30 mouse cellular contexts compared by ENCODE assay signal in the genomic region with DNA sequence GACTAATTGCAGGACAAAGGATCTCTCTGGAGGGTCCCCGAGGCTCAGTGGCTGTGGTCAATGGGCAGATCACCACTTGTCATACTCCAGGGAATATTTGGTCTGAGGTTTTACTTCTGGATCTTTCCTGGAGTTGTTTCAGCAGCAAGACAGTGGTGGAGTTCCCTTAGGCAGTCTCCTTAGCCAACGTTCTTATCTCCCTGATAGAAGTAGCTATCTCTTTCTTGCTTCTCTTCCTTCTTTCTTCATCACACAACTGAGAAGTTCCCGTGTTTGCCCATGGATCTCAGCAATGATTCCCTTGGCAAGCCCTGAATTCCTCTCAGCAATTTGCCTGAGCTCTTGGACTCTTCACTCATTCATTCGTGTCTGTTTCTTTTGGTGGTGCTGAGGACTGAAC. TPM values are rescaled to one million over a fixed set of nuclear protein-coding genes. Genes with fewer than 3 reads are reported as not detected.
A peak's percentile ranks its signal among the peaks of the same experiment; 100 is the strongest.
DNase-seq lines count a peak whose midpoint lies in the region; ATAC-seq and TF ChIP-seq lines count a peak whose summit lies in the region.
"Had no signal": no experiment of that assay in that cellular context is flagged by ENCODE, and none has a peak within 500 bp of the region (broad histone marks: within the 10 kb centered on the region; RNA-seq: fewer than 3 reads in every experiment).

No protein-coding gene starts in this region.

- H3K27me3 ChIP-seq in liver, adult 2 months (ENCODE audit: control insufficient read depth, insufficient read depth, low read length): no peaks in the 10 kb centered on the region
- no peaks in the 10 kb centered on the region for H3K27me3 ChIP-seq in liver, embryonic 13.5 days
- H3K27me3 ChIP-seq in liver, embryonic 16.5 days (ENCODE audit: control insufficient read depth, insufficient read depth, low read depth, low read length): no peaks in the 10 kb centered on the region
- H3K27me3 ChIP-seq: CH12.LX; embryonic facial prominence, embryonic 12.5 days; embryonic facial prominence, embryonic 15.5 days; heart, embryonic 13.5 days; hindbrain, embryonic 12.5 days; hindbrain, embryonic 15.5 days had no signal

- 0 out of 2 replicates have a peak, but pooled peaks cover 3% of the 10 kb centered on the region for H3K79me2 ChIP-seq in liver, adult 2 months (ENCODE audit: control insufficient read depth, insufficient read depth, low read length)

- TF ChIP-seq POLR2A in liver, adult 2 months (IDR thresholded peaks at IDR 0.05; ENCODE audit: extremely low read depth, insufficient read depth, low read length): no peak

- TF ChIP-seq CTCF in liver, adult 2 months (IDR thresholded peaks at IDR 0.05; ENCODE audit: low read depth, low read length): no peak

- peaks cover 11% of the 10 kb centered on the region for H3K4me1 ChIP-seq in liver, adult 2 months (ENCODE audit: control insufficient read depth, insufficient read depth, low read length)
- peaks cover 53% of the 10 kb centered on the region for H3K4me1 ChIP-seq in liver, embryonic 13.5 days (replicated peaks)
- peaks cover 38% of the 10 kb centered on the region for H3K4me1 ChIP-seq in liver, embryonic 16.5 days (ENCODE audit: control insufficient read depth, low read depth, low read length)
- H3K4me1 ChIP-seq: embryonic facial prominence, embryonic 12.5 days; embryonic facial prominence, embryonic 15.5 days; hindbrain, embryonic 15.5 days had no signal

- no peak for ATAC-seq in liver, embryonic 13.5 days (ENCODE audit: low read depth)
- no peak for ATAC-seq in liver, embryonic 16.5 days (ENCODE audit: low read depth)
- no peak for ATAC-seq in activated CD4-positive, CD25-positive, alpha-beta regulatory T cell, adult 4 months
- ATAC-seq: forebrain, embryonic 14.5 days; forebrain, postnatal 0 days had no signal

- H3K4me3 ChIP-seq in liver, adult 2 months (ENCODE audit: insufficient read depth, low read depth, low read length): no peak overlapping the region
- no peak overlapping the region for H3K4me3 ChIP-seq in liver, embryonic 13.5 days (replicated peaks)
- H3K4me3 ChIP-seq in liver, embryonic 16.5 days (ENCODE audit: low read depth, low read length): no peak overlapping the region
- H3K4me3 ChIP-seq: embryonic facial prominence, embryonic 12.5 days; embryonic facial prominence, embryonic 15.5 days; gastrocnemius, adult 2 months; heart, adult 2 months; heart, embryonic 10.5 days; heart, embryonic 13.5 days; hindbrain, embryonic 12.5 days; hindbrain, embryonic 15.5 days had no signal

- H3K9ac ChIP-seq in liver, adult 2 months (ENCODE audit: low read depth, low read length): no peak overlapping the region
- no peak overlapping the region for H3K9ac ChIP-seq in liver, embryonic 13.5 days
- H3K9ac ChIP-seq in liver, embryonic 16.5 days (ENCODE audit: low read depth, low read length): no peak overlapping the region
- H3K9ac ChIP-seq: embryonic facial prominence, embryonic 12.5 days; embryonic facial prominence, embryonic 15.5 days; forebrain, postnatal 0 days; heart, embryonic 13.5 days; hindbrain, embryonic 12.5 days; hindbrain, embryonic 15.5 days had no signal

- peaks cover 64% of the 10 kb centered on the region for H3K36me3 ChIP-seq in liver, adult 2 months (ENCODE audit: control insufficient read depth, insufficient read depth, low read length)
- peaks cover 56% of the 10 kb centered on the region for H3K36me3 ChIP-seq in liver, embryonic 13.5 days
- H3K36me3 ChIP-seq in liver, embryonic 16.5 days (ENCODE audit: control insufficient read depth, insufficient read depth): peaks cover 24% of the 10 kb centered on the region
- H3K36me3 ChIP-seq: embryonic facial prominence, embryonic 12.5 days; hindbrain, embryonic 12.5 days had no signal

- WGBS in liver, adult 2 months: 49% methylated on average over 4 of the region's 4 CpGs
- 52% methylated on average over 4 of the region's 4 CpGs for WGBS in liver, embryonic 13.5 days (ENCODE audit: insufficient replicate concordance)
- 51% methylated on average over 4 of the region's 4 CpGs for WGBS in liver, embryonic 16.5 days (ENCODE audit: insufficient replicate concordance)

- H3K4me2 ChIP-seq in liver, embryonic 13.5 days: no peak overlapping the region
- H3K4me2 ChIP-seq in liver, embryonic 16.5 days (ENCODE audit: low read depth, low read length): no peak overlapping the region
- H3K4me2 ChIP-seq: embryonic facial prominence, embryonic 12.5 days; embryonic facial prominence, embryonic 15.5 days; heart, embryonic 13.5 days; hindbrain, embryonic 12.5 days; hindbrain, embryonic 15.5 days had no signal

- DNase-seq in liver, adult 2 months (ENCODE audit: extremely low read depth, low read depth, low spot score): no peak
- DNase-seq in liver (no peak), MN1 (ENCODE audit: low spot score) (no peak)
- no peak for DNase-seq in liver, embryonic 13.5 days
- no peak for DNase-seq in cerebellum, adult 9-10 months
- DNase-seq: adrenal gland, postnatal 10 days; adrenal gland, postnatal 36 days; B cell, adult 2 months; cerebellum, adult 18-20 months; cerebellum, adult 9-11 months; cerebellum, postnatal 25 days; forebrain, postnatal 0 days; gastrocnemius, adult 2 months; gastrocnemius, postnatal 14 days; heart, adult 2 months had no signal

- H3K27ac ChIP-seq in liver, adult 2 months (replicated peaks; ENCODE audit: insufficient read depth, low read depth, low read length): peak overlapping the region; percentile 53; the same call in 1 of the 2 replicates
- H3K27ac ChIP-seq in liver, embryonic 13.5 days: peak overlapping the region; percentile 26; the same call in 1 of the 2 replicates
- peak overlapping the region; percentile 0 for H3K27ac ChIP-seq in liver, embryonic 16.5 days (ENCODE audit: low read length)
- H3K27ac ChIP-seq: embryonic facial prominence, embryonic 12.5 days; embryonic facial prominence, embryonic 15.5 days; gastrocnemius, adult 2 months; heart, adult 2 months; heart, embryonic 10.5 days; heart, embryonic 13.5 days; hindbrain, embryonic 12.5 days; hindbrain, embryonic 15.5 days had no signal

- H3K9me3 ChIP-seq in liver, embryonic 13.5 days (replicated peaks): no peaks in the 10 kb centered on the region
- H3K9me3 ChIP-seq in liver, embryonic 16.5 days (replicated peaks; ENCODE audit: control insufficient read depth, low read length): no peaks in the 10 kb centered on the region
- H3K9me3 ChIP-seq: embryonic facial prominence, embryonic 12.5 days; embryonic facial prominence, embryonic 15.5 days; G1E; heart, embryonic 10.5 days; heart, embryonic 13.5 days; hindbrain, embryonic 12.5 days; hindbrain, embryonic 15.5 days had no signal

RNA-seq across cellular contexts. Expression of gene Acsl5, which starts 24.4 kb away (rescaled TPM):
- total RNA-seq in liver, adult 2 months (2014; rRNA removed): 1,037 and 1,190 TPM in 2 replicates
- 206 and 249 TPM in 2 replicates for polyA plus RNA-seq in liver, adult 2 months (2012; rRNA removed)
- polyA plus RNA-seq in liver, embryonic 13.5 days (2015; fragmentation: Nextera tagmentation; extraction: Ambion mirVana): 116 and 134 TPM in 2 replicates
- 203 and 205 TPM in 2 replicates for polyA plus RNA-seq in liver, embryonic 16.5 days (2015; fragmentation: Nextera tagmentation; extraction: Ambion mirVana)
- polyA plus RNA-seq in activated CD4-positive, CD25-positive, alpha-beta regulatory T cell, adult 4 months (2017; shearing (Covaris generic)): 10 to 100 TPM; 65.4 to 98.0 TPM

RNA-seq across cellular contexts. Expression of gene Gucy2g, which starts 35.1 kb away (rescaled TPM):
- total RNA-seq in liver, adult 2 months (2014; rRNA removed): not detected in 2 replicates
- 0.04 TPM in 2 replicates for polyA plus RNA-seq in liver, adult 2 months (2012; rRNA removed)
- not detected in 2 replicates for polyA plus RNA-seq in liver, embryonic 13.5 days (2015; fragmentation: Nextera tagmentation; extraction: Ambion mirVana)
- polyA plus RNA-seq in liver, embryonic 16.5 days (2015; fragmentation: Nextera tagmentation; extraction: Ambion mirVana): 0.02 and 0.05 TPM in 2 replicates
- polyA plus RNA-seq in activated CD4-positive, CD25-positive, alpha-beta regulatory T cell, adult 4 months (2017; shearing (Covaris generic)): not detected
- total RNA-seq: adrenal gland, adult 18-20 months; adrenal gland, postnatal 10 days; adrenal gland, postnatal 36 days; CH12.LX; hematopoietic stem cell, adult 5-6 weeks had no signal
- polyA plus RNA-seq: embryonic facial prominence, embryonic 12.5 days; forebrain, embryonic 11.5 days; G1E; heart, embryonic 10.5 days; heart, embryonic 13.5 days; heart, embryonic 16.5 days; hindbrain, embryonic 12.5 days had no signal

RNA-seq across cellular contexts. Expression of gene Zdhhc6, which starts 39.7 kb away (rescaled TPM):
- 60.1 and 64.0 TPM in 2 replicates for total RNA-seq in liver, adult 2 months (2014; rRNA removed)
- polyA plus RNA-seq in liver, adult 2 months (2012; rRNA removed): 18.1 and 19.5 TPM in 2 replicates
- 64.9 and 74.9 TPM in 2 replicates for polyA plus RNA-seq in liver, embryonic 13.5 days (2015; fragmentation: Nextera tagmentation; extraction: Ambion mirVana)
- 46.9 and 48.5 TPM in 2 replicates for polyA plus RNA-seq in liver, embryonic 16.5 days (2015; fragmentation: Nextera tagmentation; extraction: Ambion mirVana)
- 10 to 100 TPM; 64.8 to 66.0 TPM for polyA plus RNA-seq in activated CD4-positive, CD25-positive, alpha-beta regulatory T cell, adult 4 months (2017; shearing (Covaris generic))

RNA-seq across cellular contexts. Expression of gene Vti1a, which starts 40.0 kb away (rescaled TPM):
- 12.7 and 14.8 TPM in 2 replicates for total RNA-seq in liver, adult 2 months (2014; rRNA removed)
- 5.2 and 6.1 TPM in 2 replicates for polyA plus RNA-seq in liver, adult 2 months (2012; rRNA removed)
- 16.7 and 18.2 TPM in 2 replicates for polyA plus RNA-seq in liver, embryonic 13.5 days (2015; fragmentation: Nextera tagmentation; extraction: Ambion mirVana)
- 12.3 and 12.8 TPM in 2 replicates for polyA plus RNA-seq in liver, embryonic 16.5 days (2015; fragmentation: Nextera tagmentation; extraction: Ambion mirVana)
- 10 to 100 TPM; 26.1 to 32.2 TPM for polyA plus RNA-seq in activated CD4-positive, CD25-positive, alpha-beta regulatory T cell, adult 4 months (2017; shearing (Covaris generic))

Comparison
In these comparisons a context has a peak if more than half of its experiments do, and no peak if none do; other contexts are left out.
1. H3K27ac ChIP-seq: peak in every context shown above with its lines; median percentile 53 in liver, adult 2 months; 26 in liver, embryonic 13.5 days; 0 in liver, embryonic 16.5 days.